Comparison of ENCODE assay signal across 16 mouse cellular contexts in the genomic region with DNA sequence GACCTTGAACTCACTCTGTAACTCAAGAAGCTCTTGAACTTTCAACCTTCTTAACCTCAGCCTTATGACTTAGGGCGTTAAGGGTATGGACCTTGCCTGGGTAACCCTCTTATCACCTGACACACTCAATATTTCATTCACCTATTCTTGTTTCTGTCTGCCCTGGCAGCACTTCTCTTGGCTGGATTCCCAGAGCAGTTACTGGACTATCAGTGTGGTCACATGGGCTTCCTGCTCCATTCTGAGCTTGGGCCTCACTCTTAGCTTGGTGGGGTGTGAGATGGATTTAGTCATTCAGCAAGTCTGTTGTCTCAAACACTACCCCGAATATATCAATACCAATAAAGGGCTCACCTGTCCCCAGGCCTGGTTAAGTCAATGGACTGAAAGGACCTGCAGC.
A peak's percentile ranks its signal among the peaks of the same experiment; 100 is the strongest.
DNase-seq lines count a peak whose midpoint lies in the region; ATAC-seq and TF ChIP-seq lines count a peak whose summit lies in the region.
"Had no signal": no experiment of that assay in that cellular context is flagged by ENCODE, and none has a peak within 500 bp of the region (broad histone marks: within the 10 kb centered on the region; RNA-seq: fewer than 3 reads in every experiment).

No protein-coding gene starts in this region.

- H3K36me3 ChIP-seq in liver, adult 2 months (ENCODE audit: control insufficient read depth, insufficient read depth, low read length) = no peaks in the 10 kb centered on the region
- H3K36me3 ChIP-seq in heart, embryonic 15.5 days = no peaks in the 10 kb centered on the region
- no peaks in the 10 kb centered on the region for H3K36me3 ChIP-seq in neural tube, embryonic 15.5 days
- H3K36me3 ChIP-seq in intestine, embryonic 15.5 days = no peaks in the 10 kb centered on the region
- H3K36me3 ChIP-seq: liver, embryonic 15.5 days; midbrain, embryonic 12.5 days had no signal

- 0 out of 2 replicates have a peak, but pooled peaks have one; percentile 61 for ATAC-seq in heart, embryonic 15.5 days (replicated peaks; ENCODE audit: insufficient number of reproducible peaks, insufficient read depth, low FRiP score, low read depth)
- no peak for ATAC-seq in neural tube, embryonic 15.5 days (ENCODE audit: low FRiP score)
- ATAC-seq in intestine, embryonic 15.5 days = no peak
- ATAC-seq: activated CD4-positive, CD25-positive, alpha-beta regulatory T cell, adult 4 months; CD4-positive, CD25-positive, alpha-beta regulatory T cell, adult 4 months; forebrain, embryonic 14.5 days; hindbrain, embryonic 16.5 days had no signal

- no peaks in the 10 kb centered on the region for H3K79me2 ChIP-seq in liver, adult 2 months (ENCODE audit: control insufficient read depth, insufficient read depth, low read length)

- DNase-seq in liver, adult 2 months (ENCODE audit: extremely low read depth, low read depth, low spot score) = peak; percentile 5
- DNase-seq in liver = no peak
- peak; percentile 17 for DNase-seq in brain, adult 2 months (ENCODE audit: low read depth, low spot score)
- no peak for DNase-seq in thymus, postnatal 25 days
- DNase-seq: cerebellum, adult 18-20 months; kidney, adult 9 months; lung, postnatal 14 days had no signal

- no peaks in the 10 kb centered on the region for H3K4me1 ChIP-seq in liver, adult 2 months (ENCODE audit: control insufficient read depth, insufficient read depth, low read length)
- H3K4me1 ChIP-seq in heart, embryonic 15.5 days (replicated peaks) = peaks cover 19% of the 10 kb centered on the region
- peaks cover 20% of the 10 kb centered on the region for H3K4me1 ChIP-seq in neural tube, embryonic 15.5 days
- H3K4me1 ChIP-seq in intestine, embryonic 15.5 days (replicated peaks) = no peaks in the 10 kb centered on the region
- H3K4me1 ChIP-seq: liver, embryonic 15.5 days; midbrain, embryonic 12.5 days had no signal

- 46% methylated on average over 2 of the region's 2 CpGs for WGBS in liver, adult 2 months
- WGBS in heart, embryonic 15.5 days = 27% methylated on average over 2 of the region's 2 CpGs
- 87% methylated on average over 2 of the region's 2 CpGs for WGBS in neural tube, embryonic 15.5 days
- WGBS in intestine, embryonic 15.5 days = 56% methylated on average over 2 of the region's 2 CpGs

- no peaks in the 10 kb centered on the region for H3K27me3 ChIP-seq in liver, adult 2 months (ENCODE audit: control insufficient read depth, insufficient read depth, low read length)
- no peaks in the 10 kb centered on the region for H3K27me3 ChIP-seq in heart, embryonic 15.5 days
- no peaks in the 10 kb centered on the region for H3K27me3 ChIP-seq in neural tube, embryonic 15.5 days (replicated peaks)
- H3K27me3 ChIP-seq in intestine, embryonic 15.5 days (replicated peaks) = no peaks in the 10 kb centered on the region
- H3K27me3 ChIP-seq: liver, embryonic 15.5 days had no signal

- no peak overlapping the region for H3K4me3 ChIP-seq in liver, adult 2 months (ENCODE audit: insufficient read depth, low read depth, low read length)
- no peak overlapping the region for H3K4me3 ChIP-seq in heart, embryonic 15.5 days
- H3K4me3 ChIP-seq in neural tube, embryonic 15.5 days (replicated peaks) = no peak overlapping the region
- H3K4me3 ChIP-seq in intestine, embryonic 15.5 days (replicated peaks) = no peak overlapping the region
- H3K4me3 ChIP-seq: liver, embryonic 15.5 days; midbrain, embryonic 12.5 days had no signal

- H3K9ac ChIP-seq in liver, adult 2 months (ENCODE audit: low read depth, low read length) = no peak overlapping the region
- H3K9ac ChIP-seq in heart, embryonic 15.5 days = no peak overlapping the region
- H3K9ac ChIP-seq in neural tube, embryonic 15.5 days (replicated peaks) = no peak overlapping the region
- H3K9ac ChIP-seq in intestine, embryonic 15.5 days = no peak overlapping the region
- H3K9ac ChIP-seq: liver, embryonic 15.5 days; midbrain, embryonic 12.5 days had no signal

- TF ChIP-seq CTCF in liver, adult 2 months (IDR thresholded peaks at IDR 0.05; ENCODE audit: low read depth, low read length) = no peak

- H3K4me2 ChIP-seq in heart, embryonic 15.5 days = no peak overlapping the region
- H3K4me2 ChIP-seq in neural tube, embryonic 15.5 days = no peak overlapping the region
- no peak overlapping the region for H3K4me2 ChIP-seq in intestine, embryonic 15.5 days (replicated peaks)
- H3K4me2 ChIP-seq: liver, embryonic 15.5 days; midbrain, embryonic 12.5 days had no signal

- H3K9me3 ChIP-seq in heart, embryonic 15.5 days (replicated peaks) = no peaks in the 10 kb centered on the region
- no peaks in the 10 kb centered on the region; the same call in 1 of the 2 replicates for H3K9me3 ChIP-seq in neural tube, embryonic 15.5 days (replicated peaks)
- no peaks in the 10 kb centered on the region for H3K9me3 ChIP-seq in intestine, embryonic 15.5 days
- H3K9me3 ChIP-seq: liver, embryonic 15.5 days had no signal

- H3K27ac ChIP-seq in liver, adult 2 months (replicated peaks; ENCODE audit: insufficient read depth, low read depth, low read length) = no peak overlapping the region
- H3K27ac ChIP-seq in heart, embryonic 15.5 days = peak overlapping the region; percentile 53; the same call in 1 of the 2 replicates
- H3K27ac ChIP-seq in neural tube, embryonic 15.5 days (replicated peaks) = 0 out of 2 replicates have a peak overlapping the region, but pooled peaks have one; percentile 10
- no peak overlapping the region for H3K27ac ChIP-seq in intestine, embryonic 15.5 days
- H3K27ac ChIP-seq: liver, embryonic 15.5 days; midbrain, embryonic 12.5 days had no signal

- TF ChIP-seq POLR2A in liver, adult 2 months (IDR thresholded peaks at IDR 0.05; ENCODE audit: extremely low read depth, insufficient read depth, low read length) = no peak

Comparison
In these comparisons a context has a peak if more than half of its experiments do, and no peak if none do; other contexts are left out.
1. DNase-seq: peak in liver, adult 2 months (single experiment) and brain, adult 2 months (single experiment); none in liver (single experiment) and thymus, postnatal 25 days (single experiment).
2. H3K27ac ChIP-seq: peak in heart, embryonic 15.5 days (single experiment) and neural tube, embryonic 15.5 days (single experiment); none in liver, adult 2 months (single experiment) and intestine, embryonic 15.5 days (single experiment).